Mouse (Mus musculus): Measurements from ENCODE around the gene Polr3a. TPM values are rescaled to one million over a fixed set of nuclear protein-coding genes. Genes with fewer than 3 reads are reported as not detected.

Polr3a gene
- total RNA-seq (2022) = 10 to 100 TPM; 18.7 to 27.7 (median 24.1) TPM

DNA sequence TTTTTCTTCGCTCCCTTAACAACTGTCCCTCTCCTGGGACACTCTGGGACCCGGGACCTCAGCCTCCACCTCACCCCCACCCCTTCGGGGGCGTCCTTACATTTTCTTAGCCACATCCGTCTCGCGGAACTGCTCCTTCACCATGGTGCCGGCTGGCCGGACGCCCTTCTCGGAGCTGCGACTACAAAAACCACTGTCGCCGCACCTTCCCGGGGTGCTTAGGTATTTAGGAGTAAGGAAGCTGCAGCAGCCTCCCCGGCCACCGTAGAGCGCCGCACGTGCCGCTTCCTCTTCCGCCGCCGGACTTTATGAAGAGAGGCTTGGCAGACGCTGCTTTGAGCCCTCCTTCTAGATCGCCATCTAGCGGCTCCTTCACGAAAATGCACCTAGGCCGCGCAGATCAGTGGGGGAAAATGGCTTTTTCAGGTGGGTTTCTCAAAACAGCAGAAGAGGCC is at the start of gene Polr3a, which contains the start of gene Rps24:
Gene Polr3a, minus strand, starts transcription at position 286 of the 455 bp plus-strand sequence.
Gene Rps24, plus strand, starts transcription at position 353 of the 455 bp plus-strand sequence.
- DNase-seq = peak; percentile 88

DNA sequence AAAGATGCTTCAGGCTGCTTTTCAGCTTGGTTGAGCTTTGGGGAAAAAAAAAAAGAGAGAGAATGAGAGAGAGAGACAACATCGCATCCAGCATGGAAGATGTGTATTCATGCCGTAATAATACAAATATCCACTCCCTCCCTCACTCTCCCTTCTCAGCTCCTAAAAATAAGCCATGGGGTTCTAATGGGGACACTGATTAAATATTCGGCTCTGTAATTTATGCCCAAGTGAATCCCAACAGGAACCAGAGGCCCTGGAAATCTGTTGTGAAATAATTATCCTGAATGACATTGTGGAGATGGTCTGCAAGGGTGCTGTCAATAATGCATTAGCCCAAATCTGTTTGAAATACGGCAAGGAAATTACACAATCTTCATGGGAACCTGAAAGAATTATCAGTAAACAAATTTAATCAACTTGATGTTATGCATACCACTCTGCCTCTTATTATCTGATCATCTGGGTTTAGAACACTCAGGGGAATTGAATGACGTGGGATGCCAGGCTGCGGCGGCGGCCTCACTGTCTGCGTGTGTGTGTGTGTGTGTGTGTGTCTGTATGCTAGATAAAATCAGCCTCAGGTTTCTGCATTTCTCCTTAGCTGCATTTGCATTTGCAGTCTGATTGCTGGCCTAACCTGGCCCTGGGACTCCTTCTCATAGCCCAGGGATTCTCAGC is 48.1 kb upstream of the Polr3a start:
- no peak for DNase-seq

DNA sequence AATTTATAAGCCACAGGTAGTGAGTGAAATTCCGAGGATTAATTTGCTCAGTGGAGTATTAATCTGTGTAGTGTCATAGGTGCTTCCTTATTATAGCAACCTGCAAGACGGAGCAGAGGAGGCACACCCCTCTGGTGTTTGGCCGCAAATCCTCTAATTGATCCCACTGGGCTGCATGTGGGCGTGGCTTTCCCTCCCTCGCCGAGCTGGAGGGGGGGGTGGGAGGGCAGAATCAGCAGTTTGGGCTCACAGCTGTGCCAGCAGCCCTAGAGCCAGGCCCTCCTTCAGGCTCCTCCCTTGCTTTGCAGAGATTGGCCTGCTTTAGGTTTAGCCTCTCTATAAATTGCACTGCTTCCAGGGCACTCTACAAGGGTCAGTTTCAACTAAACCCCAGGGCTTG is 43.4 kb upstream of the Polr3a start:
- no peak for DNase-seq

DNA sequence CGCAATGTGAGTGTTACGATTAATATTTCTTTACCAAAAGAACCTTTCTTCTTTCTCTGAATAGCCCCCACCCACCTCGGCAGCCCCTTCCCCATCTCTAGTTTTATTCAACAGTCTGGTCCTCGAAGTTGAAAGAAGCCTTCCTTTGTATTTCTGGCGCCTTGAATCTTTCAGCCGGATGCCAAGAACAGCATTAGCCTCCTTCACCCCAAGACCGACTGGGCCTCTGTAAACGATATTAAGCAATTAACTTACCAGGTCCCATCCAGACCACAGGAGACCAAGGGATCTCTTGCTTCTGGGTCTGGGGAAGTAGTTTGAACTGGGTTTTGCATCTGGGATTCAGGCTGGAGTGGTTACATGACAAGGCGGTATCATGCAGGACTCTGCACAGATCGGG is 39.6 kb upstream of the Polr3a start:
- no peak for DNase-seq

DNA sequence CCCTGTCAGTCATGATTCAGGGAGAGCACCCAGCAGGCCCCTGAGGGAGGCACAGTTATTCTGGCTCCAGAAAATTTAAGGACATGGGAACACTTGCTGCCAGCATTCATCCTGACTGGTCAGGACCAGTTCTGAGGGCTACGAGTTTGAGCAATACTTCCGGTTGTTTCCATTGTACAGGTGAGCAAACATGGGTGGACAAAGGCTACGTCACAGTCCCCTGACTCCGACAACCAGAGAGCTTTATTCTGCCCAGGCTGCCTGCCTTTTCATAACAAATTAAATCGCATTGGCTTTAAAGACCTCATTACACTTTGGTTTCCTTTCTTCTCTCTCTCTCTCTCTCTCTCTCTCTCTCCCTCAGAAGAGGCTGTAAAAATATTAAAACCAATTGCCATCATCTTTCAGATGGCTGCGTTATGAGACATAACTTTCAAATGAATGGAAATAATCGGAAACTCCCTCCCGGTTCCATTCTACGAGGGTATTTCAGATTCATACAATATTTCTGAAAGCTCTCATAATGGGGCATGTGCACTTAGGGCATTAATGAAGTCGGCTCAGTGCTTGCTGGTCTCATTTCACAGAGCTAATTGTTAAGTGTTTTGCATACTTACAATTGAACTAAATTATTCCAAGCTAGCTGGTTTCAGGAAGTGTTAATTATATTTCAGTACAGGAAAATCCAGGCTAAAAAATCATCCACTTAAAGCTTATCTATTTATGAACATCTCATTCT is 39.0 kb upstream of the Polr3a start:
- no peak for DNase-seq

DNA sequence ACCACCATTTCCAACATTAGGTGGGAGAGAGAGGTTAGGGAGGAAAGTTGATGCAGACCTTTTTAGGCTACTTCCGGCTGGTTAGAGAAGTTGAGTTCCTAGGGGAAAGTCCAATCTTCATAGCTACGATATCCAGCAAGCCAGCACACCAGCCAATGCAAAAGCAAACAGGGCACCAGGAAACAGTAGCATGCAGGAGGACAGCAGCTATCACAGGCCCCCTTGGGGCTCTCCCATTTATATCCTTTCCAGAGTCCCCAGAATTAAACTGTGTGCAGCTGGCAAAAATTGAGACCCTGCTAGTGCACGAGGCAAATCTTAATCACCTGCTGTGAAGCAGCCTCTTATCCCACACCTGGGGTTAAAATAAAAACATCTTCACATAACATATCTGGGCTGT is 38.3 kb upstream of the Polr3a start:
- DNase-seq = no peak

DNA sequence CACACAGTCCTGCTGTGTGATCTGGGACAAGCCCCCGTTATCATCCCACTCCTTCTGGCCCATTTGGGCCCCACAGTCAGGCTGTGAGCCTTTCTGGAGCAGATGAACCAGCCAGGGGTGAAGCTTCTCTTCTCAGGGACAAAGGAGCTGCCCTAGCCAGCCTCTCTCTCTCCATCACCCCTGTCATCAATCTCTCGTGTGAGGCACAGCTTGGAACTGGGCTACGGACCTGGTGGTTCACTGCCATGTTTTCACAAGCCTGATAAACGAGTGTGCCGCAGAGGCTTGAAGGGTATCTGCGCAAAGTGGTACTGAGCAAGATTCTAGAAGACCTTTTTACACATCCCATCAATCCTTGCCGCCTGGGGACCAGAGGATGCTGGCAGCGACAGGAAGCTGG is 34.7 kb upstream of the Polr3a start:
- no peak for DNase-seq

DNA sequence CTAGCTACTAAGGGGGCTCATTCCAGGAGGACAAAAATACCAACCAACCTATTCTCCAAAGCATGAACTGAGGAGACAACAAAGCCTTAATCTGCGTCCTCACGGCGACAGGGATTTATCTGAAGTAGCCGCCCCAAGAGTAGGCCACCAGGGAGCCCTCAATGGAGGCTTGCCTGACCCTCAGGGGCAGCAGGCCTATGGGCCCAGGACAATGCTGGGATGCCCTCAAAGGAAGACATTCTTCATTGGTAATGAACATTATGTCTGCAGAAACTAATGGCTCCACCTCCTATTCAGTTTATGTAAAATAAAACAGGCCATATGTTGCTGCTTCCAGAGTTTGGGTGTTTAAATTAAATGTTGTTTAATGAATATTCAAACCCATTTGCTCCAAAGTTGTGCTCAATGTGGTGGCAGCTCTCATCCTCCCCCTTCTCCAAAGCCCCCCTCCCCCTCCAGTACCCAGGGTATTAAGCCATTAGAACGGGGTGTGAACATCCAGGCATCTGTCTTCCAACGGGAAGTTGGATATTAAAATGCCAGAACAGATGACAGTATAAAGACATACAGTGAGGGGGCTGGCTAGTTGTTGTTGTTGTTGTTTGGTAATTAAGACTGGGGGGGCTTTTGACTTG is 25.8 kb upstream of the Polr3a start:
- DNase-seq = no peak

DNA sequence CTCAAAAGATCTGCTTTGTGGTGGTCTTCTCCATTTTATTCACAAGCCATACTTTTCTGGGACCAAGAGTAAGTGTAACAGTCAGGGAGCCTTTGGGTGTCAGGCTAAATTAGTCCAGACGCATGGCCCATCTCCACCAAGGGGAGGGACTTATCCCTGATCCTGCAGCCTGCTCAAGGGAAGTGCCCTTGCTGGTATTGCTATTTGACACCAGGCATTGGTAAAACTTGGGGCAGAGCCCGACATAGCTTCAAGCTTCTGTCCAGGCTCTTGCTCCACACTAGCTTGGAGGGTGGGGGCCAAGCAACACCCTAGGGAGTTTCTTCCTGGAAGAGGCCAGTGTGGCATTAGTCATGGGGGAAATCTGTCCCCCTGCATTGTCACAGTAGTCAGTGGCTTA is 23.8 kb upstream of the Polr3a start:
- no peak for DNase-seq

DNA sequence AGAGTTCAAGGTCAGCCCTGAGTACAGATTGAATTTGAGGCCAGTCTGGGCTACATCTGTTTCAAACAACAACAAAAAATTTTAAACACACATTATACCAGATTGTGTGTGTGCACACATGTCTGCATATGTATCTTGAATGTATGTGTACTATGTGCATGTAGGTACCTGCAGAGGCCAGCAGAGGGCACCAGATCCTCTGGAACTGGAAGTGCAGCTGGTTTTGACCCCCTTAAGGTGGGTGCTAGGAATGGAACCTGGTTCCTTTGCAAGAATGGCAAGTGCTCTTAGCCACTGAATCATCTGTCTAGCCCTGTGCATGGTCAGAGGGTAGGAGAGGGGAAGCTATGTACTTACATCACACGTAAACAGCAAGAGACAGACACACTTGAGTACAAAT is 23.4 kb upstream of the Polr3a start:
- no peak for DNase-seq

DNA sequence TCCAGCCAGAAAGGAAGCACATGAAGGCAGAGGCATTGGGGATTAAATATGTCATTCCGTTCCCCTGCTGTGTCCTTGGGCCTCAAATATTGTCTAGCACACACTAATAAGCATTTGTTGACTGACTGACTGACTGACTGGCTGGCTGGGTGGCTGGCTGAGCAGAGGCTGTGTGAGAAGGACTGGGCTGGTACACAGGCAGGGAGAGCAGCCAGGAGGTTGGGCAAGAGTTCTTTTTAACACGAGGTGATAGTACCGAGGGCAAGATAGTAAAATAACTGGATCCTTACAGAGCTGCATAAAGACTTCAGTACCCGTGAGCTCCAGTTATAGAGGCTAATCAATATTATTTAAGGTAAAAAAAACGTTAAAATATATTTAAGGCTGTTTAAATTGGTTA is 22.7 kb upstream of the Polr3a start:
- DNase-seq = no peak

DNA sequence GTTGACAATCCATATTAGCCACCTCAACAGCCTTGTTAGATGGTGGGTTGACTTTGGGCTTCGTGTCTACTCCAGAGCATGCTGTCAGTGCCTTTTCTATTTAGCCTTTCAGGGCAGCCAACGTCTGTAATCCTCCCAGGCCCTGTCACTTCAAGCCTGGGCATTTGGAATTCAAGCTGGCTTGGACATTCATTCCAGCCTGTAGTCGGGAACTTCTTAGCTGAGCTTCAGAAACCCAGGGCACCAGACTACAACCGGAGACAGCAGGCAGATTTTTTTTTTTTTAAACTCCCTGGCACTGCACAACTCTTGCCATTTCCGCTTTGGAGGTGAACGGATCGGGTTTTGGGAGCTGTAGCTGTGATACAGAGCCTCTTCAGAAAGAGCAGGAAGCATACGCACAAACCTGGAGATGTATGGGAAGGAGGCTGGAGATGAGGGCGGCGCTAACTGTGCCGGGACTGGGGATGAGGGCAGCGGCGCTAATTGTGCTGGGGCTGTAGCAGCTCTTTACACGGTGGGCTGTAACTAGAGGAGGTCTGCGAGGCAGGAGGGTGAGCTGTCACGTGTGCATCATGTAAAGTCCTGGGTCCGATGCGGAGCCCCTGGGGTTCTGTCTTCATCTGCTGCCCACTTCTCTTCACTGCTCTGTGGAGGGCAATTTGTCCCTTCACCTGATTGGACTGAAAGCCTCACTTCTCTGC is 21.4 kb upstream of the Polr3a start:
- DNase-seq = no peak

DNA sequence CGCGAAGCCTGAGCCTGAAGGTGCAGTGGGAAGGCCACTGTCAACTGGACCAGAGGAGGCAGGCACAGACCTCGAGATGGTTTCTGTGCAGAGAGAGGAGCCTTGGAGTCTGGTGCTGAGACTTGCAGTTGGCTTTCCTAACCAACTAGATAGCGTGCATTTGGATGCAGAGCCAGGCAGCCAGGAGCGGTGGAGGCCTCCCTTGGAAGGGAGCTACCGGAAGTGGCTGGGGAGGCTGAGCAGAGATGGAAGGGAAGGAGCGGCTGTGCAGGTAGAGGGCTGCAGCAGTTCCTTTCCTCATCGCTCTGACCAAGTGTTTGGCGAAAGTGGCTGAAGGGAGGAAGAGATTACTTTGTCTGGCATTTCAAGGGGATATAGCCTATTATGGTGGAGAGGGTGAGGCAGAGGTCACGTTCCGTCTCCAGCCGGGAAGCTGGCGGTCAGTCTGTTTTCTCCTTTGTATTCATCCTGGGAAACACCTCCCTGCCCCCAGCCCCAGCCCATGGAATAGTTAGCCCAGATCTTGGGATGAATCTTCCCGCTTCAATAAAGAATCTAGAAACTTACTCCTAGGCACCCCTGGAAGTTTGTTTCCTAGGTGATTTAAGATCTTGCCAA is 20.7 kb upstream of the Polr3a start:
- no peak for DNase-seq

DNA sequence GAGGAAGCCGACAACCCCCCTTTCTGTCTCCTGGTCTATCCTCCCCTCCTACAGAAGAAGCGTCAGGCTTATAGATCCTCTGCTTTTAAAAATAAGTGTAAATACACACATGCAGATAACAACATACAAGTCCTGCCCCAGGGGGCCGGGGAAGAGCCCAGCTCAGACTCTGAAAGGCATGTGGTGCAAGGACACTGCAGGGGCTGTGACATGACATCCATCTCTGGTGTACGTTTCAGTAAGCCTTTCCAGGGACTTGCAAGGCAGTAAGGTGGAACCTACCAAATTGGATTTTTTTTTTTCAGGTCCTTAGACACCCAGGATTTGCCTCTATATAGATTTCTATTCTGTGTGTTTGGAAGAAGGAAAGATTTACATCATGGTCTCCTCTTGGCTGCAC is 14.4 kb upstream of the Polr3a start:
- no peak for DNase-seq

DNA sequence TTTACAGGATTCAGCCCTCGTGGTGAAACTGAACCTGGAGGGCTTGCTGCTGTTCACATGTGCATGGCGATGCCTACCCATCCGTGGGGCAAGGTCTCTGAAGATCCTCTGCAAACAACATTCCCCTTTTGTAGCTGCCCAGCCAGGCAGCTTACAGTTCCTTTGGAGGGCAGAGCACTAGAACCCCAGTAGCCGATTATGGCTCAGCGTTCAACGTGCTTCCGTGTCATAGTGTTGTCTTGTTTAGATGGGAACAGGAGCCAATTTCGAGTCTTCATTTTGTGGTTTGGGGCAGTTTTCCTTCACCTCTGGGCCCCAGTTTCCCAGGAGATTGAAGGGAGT is 14.0 kb upstream of the Polr3a start:
- no peak for DNase-seq

DNA sequence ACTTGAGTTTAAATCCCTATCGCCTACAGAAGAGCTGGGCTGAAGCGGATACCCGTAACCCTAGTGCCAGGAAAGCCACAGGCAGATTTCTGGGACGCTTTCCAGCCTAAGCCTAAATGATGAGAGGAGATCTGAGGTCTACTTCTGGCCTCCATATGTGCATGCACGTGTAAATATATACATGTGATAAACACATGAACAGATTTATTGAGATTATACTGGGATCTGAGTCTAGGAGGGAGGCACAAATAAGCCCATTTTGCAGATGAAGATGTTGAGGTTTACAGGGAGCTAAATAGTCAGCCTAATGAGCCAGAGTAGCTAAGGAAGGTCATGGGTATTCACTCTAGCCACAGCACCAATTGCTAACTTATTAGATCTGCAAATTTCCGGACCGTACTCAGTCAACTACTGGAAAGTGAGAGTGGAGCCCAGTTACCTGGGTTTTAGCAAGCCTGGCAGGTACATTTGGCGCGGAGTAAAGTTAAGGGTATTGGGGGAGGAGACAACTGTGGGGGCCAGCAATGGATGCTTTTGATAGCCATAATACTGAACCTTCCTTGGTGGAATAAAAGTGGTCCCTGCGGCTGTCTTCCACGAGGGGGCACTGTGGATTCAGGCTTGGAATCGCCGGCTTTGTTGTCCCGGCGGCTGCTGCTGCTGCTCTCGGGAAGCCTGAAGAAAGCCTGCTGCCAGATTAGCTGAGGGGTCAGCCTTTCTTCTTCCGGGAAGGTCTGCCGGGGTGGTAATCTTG is 13.4 kb upstream of the Polr3a start:
- peak; percentile 67 for DNase-seq

DNA sequence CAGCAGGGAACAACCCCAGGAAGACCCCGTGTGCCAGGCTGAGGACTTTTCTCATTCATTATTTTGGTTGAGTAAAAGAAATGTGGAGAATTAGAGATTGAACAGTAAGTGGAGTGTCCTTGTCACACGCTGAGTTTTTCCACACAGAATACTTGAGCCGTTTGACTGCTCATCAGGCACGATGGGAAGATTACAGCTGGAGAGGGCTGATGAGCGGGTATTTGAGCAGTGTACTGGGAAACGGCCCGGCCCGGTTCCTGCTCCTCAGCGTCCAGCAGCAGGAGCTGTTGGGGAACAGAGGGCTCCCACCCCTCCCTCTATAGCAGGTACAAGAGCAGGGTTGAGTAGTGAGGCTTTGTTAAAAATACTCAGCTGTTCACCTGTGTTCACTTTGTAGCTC is 12.6 kb upstream of the Polr3a start:
- DNase-seq = no peak

DNA sequence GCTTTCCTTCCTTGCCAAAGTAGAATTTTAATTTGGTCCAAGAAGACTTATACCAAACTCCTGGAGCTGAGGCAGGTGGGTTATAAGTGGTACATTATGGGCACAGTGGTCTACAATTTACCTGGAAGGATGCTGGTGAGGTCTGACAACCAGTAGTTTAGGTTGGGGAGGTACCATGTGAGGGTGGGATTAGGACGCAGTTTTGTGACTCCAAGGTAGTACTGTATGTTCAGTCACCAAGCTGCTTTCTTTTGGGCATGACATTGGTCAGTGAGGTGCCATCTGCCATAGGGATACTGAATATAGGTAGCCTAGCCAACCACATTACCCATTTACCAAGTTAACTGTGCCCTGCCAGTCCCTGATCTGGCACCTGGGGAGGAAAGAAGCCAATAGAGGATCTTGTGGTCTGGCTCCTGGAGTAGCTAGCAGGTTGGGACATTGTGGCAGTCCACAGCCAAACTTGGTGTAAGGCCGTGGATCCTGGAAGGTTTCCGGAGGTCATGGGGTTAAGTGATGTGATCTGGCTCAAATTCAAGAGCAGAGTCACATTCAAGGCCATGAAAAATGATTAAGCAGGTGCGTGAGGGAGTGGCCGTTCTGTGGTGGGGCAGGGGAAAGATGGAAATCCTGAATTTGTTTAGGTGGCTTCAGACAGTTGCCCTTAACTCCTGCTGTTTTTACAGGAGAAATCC is 11.8 kb upstream of the Polr3a start:
- DNase-seq = peak; percentile 56

DNA sequence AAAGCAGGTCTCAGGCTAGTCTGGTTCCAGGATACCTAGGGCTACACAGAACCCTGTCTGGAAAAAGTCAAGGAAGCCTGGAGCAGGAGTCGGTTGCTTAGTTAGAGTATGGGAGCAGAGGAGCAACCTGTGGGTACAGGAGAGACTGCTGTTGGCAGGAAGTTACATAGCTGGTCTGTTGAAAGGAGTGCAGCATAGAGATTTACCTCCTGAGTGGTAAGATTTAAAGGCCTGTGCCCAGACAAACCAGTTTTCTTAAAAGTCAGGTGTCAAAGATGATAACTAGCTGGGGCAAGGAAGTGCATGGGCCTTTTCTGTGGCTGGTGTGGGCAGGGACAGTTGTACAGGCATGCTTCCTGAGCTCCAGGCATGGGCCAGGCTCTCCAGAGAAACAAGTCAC is 10.6 kb upstream of the Polr3a start:
- no peak for DNase-seq

DNA sequence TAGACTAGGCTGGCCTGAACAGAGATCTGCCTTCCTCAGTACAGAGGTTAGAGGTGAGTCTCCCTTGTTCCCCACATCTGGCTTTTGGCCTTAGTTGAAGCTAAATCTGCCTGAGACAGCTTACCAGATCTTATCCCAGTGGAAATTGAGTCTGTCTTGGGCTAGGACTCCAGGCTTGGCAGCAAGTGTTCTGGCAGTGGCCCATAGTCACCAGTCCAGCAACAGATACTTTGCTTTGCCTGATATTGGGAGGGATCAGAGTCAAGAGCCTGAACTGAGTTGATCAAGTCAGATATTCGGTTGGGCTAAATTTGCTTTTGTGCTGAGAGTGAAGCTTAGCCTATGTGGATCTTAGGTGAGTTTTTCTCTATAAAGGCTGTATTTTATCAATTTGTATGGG is 9.6 kb upstream of the Polr3a start:
- no peak for DNase-seq

DNA sequence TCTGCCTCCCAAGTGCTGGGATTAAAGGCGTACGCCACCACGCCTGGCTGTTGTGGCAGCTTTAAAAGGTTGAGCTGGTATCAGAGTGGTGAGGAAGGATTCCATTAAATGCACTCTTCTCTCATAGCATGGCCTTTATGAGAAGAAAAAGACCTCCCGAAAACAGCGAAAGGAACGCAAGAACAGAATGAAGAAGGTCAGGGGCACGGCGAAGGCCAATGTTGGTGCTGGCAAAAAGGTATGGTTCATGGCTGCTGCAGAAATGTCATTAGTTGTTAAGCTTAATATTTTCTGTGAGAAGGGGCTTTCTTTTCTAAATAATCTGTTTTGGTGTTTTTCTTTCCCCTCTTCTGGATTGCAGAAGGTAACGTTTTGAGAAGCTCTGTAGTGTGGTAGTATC is 6.4 kb upstream of the Polr3a start:
- no peak for DNase-seq

Measured in adrenal gland, adult 8-10 months (tissue).